Mouse (Mus musculus) lung, adult 2 months (tissue): Measurements from ENCODE around the gene Mertk.

Experiments
- CTCF ChIP-seq: fragments of 200-500 bp; IDR thresholded peaks from 2 replicates; pipeline ENCODE4 v1.5.1; 2011; ENCODE audit warnings: mild to moderate bottlenecking, low read length, control low read depth; ENCODE audit not compliant: insufficient read depth
- POLR2A ChIP-seq: fragments of 200-500 bp; IDR thresholded peaks from 2 replicates; pipeline ENCODE4 v1.6.1; 2011; ENCODE audit warnings: low read depth, mild to moderate bottlenecking, control low read depth, low read length, borderline replicate concordance; ENCODE audit errors: extremely low read depth

- TF ChIP-seq CTCF (no peak), POLR2A (no peak)
These were observed 134.3 kb downstream of the Mertk start for GRCm38 (mm10) chr2:128833035-128833434.
